Mouse (Mus musculus): Measurements from ENCODE around the gene Cend1. TPM values are rescaled to one million over a fixed set of nuclear protein-coding genes. Genes with fewer than 3 reads are reported as not detected.

The Cend1 gene
- total RNA-seq, 2 experiments from 2014 or later: not detected

DNA sequence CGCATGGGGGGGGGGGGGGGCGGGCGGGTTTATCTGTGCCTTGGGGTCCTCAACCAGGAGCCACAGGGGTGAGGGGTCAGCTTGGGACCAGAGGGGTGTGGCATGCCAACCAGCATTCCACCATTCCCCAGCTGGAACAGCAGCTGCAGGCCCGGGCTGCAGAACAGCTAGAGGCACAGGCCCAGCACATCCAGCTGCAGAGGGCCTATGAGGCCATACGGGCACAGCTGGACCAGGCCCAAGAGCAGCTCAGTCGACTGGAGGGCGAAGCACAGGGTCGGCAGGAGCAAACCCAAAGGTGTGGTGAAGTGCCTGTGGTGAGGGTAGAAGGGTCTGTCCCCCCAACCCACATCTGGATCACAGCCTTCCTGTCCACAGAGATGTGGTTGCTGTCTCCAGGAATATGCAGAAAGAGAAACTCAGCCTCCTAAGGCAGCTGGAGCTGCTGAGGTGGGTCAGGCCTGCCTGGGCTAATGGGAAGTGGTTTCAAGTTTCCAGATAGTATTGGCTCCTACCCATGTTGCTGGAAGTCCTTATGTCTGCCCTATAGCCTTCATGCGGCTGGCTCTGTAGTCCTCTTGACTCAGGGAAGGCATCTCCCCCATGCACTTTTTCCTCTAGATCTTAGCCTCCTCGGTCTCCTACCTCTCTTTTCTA, 36.2 kb upstream of the Cend1 start:
- no peak for ATAC-seq (replicated peaks; ENCODE audit: poor library complexity)

DNA sequence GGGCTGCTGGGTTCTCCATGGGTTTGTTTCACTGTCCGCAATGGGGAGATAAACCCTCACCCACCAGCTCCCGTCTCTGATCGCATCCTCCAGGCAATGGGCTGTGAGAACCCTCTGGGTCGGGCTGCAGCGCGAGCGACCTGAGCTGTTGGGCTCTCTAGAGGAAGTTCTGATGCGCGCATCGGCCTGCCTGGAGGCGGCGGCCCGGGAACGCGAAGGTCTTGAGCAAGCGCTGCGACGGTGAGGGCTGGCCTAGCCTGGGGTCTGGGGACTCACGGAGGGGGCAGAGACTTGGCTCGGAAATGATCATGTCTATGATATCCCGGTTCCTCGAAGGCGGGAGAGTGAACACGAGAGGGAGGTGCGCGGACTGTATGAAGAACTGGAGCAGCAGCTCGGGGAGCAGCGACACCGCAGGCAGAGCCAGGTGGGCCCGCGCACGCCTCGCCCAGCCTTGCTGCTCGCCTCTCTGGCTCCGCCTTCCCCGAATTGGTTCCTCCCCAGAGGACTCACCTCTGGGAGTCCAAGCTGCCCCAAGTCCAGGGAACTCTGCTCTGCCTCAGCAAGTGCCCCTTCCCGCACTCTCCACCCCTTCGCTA, 35.4 kb upstream of the Cend1 start:
- ATAC-seq (replicated peaks; ENCODE audit: poor library complexity): no peak

DNA sequence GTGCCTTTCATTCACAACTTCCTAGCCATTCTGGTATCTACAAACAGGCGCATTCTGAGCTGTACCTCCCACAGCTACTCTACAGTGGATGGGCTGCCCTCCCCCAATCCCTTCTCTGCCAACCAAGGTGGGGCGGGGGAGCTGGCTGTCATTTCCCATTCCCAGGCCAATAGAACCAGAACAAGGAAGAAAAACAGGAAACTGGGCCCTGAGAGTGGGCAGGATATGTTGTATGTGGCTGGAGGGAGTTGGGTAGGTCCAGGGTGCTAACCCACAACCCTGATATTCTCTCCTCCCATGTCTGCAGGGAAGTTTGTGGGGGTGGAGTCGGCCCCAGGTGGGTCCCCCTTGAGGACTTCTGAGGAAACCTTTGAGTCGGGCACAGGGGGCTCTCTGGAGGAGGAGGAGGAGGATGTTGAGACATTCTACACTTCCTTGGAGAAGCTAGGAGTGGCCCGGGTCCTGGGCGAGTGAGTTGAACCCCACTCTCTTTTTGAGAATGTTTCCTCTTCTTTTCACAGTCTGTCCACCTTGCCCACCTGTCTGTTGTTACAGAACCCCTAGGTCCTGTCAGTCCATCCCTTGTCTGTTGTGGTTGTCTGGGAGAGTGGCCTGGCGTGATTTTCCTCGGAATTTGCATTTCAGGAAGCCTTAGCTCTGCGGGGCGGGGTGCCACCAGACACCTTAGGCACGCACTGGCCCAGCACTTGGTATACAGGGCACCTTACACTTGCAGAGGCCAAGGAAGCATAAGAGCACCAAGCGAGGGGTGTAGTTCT, 34.7 kb upstream of the Cend1 start:
- ATAC-seq (replicated peaks; ENCODE audit: poor library complexity): no peak

GRCm38 (mm10) chr7:141462333-141462821, 33.1 kb upstream of the Cend1 start:
- no peak for ATAC-seq (replicated peaks; ENCODE audit: poor library complexity)

- 0 out of 2 replicates have a peak, but pooled peaks have one; percentile 11 for ATAC-seq (replicated peaks; ENCODE audit: poor library complexity)
These were observed 32.4 kb upstream of the Cend1 start for GRCm38 (mm10) chr7:141461521-141462332.

- peak; percentile 40 for ATAC-seq (replicated peaks; ENCODE audit: poor library complexity)
These were observed 31.3 kb upstream of the Cend1 start, which contains the start of gene Cracr2b for GRCm38 (mm10) chr7:141460391-141461113. TSS of gene Cracr2b (plus strand) at chr7:141461094.

- no peak for ATAC-seq (replicated peaks; ENCODE audit: poor library complexity)
These were observed 30.7 kb upstream of the Cend1 start for GRCm38 (mm10) chr7:141460001-141460390.

- no peak for ATAC-seq (replicated peaks; ENCODE audit: poor library complexity)
These were observed 30.0 kb upstream of the Cend1 start for GRCm38 (mm10) chr7:141459301-141459711.

DNA sequence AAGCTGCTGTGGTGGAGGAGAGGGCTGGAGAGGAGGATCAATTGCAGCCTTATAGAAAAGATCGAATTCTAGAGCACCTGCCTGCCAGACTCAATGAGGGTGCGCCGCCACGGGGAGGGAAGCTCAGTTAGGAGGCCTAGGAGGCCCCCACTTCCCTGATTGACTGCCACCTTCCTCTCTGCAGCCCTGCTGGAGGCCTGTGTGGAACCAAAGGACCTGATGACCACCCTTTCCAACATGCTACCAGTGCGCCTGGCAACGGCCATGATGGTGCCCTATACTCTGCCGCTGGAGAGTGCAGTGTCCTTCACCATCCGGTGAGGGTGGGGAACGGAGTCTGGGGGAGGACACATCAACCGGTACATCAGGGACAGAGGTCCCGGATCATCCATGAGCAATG, 29.4 kb upstream of the Cend1 start:
- no peak for ATAC-seq (replicated peaks; ENCODE audit: poor library complexity)

GRCm38 (mm10) chr7:141457986-141458660, 28.8 kb upstream of the Cend1 start:
- peak; percentile 12; the same call in 1 of the 2 replicates for ATAC-seq (replicated peaks; ENCODE audit: poor library complexity)

- no peak for ATAC-seq (replicated peaks; ENCODE audit: poor library complexity)
These were observed 27.9 kb upstream of the Cend1 start for GRCm38 (mm10) chr7:141457236-141457635.

DNA sequence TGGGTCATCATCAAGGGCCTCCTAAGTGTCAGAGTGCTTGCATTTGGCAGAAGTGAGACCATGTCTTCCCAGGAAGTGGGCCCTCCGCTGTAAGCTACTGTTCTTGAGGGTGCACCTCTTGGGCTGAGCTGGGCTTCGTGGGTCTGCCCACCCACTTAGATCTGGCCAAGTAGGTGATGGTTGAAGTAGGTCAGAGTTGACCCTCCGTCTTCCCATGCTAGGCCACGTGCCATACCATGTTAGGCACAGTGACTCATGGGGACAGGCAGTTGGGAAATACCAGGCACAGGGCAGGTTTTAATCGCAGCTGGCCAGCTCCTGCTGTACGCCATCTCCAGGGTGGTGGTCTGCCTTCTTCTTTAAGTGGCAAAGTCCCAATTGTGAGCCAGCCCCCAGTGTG, 27.4 kb upstream of the Cend1 start:
- no peak for ATAC-seq (replicated peaks; ENCODE audit: poor library complexity)

DNA sequence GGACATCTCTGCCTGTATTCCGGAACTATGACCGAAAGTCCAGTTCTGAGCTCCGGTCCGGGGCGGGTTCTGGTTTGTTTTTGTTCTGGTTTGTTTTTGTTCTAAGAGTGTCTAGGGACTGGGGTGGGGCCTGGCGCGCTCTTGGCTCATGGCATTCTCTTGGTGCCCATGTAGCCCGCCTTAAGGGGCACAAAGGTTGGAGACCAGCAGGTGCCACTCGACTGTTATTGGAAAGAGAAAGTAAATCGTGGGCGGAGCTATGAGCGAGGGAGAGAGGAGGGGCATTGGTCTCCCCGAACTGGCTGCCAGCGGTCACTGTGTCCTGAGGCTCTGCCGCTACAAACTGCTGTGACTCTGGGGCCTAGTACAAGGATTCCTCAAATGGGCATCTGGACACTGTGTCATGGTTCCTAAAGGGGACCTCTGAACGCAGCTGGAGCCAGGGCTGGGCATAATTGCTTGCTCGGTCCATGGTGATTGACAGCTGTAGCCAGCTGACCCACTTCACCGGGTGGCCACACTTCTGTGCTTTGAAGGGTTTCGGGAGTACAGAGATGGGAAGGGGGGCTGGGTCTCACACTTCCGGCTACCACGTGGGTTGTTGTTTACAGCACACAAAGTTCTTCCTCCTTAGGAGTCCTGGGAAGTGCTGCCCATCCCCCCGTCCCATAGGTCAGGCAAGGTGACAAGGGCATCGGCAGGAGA, 26.5 kb upstream of the Cend1 start:
- peak; percentile 36 for ATAC-seq (replicated peaks; ENCODE audit: poor library complexity)

GRCm38 (mm10) chr7:141454967-141455551, 25.8 kb upstream of the Cend1 start, which contains the start of gene Pnpla2:
TSS of gene Pnpla2 (plus strand) at chr7:141455198.
- ATAC-seq (replicated peaks; ENCODE audit: poor library complexity): peak; percentile 74

DNA sequence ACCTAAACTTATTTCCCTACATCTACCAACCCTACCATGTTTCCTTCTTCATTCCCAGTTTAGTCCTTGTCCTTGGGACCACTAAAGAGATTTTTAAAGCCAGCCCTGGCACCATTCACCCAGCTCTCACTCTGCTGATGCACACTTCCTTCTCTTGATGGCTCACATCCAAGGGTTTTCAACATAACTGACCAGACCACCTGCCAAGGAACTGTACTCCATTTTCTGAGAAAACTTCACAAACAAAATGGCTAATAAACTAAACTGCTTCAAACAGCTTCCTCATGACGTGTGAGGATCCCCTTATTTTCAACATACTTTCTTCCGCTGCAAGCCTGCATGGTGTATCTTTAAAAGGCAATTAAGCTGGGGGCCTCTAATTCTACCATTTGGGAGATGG, 24.3 kb upstream of the Cend1 start:
- ATAC-seq (replicated peaks; ENCODE audit: poor library complexity): no peak

DNA sequence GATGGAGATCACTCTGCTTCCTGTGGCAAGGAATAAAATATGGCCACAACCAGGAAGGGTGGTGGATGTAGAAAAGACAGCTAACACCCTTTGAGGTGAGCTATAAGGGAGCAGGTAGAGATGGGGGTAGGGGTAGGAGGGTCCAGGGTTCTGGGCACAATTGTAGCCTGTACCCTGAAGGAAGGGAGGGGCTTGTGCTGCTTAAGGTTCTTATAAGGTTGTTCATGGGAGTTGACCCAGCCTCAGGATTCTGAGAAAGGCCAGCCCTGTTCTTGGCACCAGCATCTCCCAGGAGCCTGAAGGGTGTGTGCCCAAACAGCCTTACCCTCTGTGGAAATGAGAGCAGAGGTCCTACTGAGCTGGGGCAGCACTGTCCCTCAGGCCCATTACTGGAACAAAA, 22.6 kb upstream of the Cend1 start:
- ATAC-seq (replicated peaks; ENCODE audit: poor library complexity): no peak

DNA sequence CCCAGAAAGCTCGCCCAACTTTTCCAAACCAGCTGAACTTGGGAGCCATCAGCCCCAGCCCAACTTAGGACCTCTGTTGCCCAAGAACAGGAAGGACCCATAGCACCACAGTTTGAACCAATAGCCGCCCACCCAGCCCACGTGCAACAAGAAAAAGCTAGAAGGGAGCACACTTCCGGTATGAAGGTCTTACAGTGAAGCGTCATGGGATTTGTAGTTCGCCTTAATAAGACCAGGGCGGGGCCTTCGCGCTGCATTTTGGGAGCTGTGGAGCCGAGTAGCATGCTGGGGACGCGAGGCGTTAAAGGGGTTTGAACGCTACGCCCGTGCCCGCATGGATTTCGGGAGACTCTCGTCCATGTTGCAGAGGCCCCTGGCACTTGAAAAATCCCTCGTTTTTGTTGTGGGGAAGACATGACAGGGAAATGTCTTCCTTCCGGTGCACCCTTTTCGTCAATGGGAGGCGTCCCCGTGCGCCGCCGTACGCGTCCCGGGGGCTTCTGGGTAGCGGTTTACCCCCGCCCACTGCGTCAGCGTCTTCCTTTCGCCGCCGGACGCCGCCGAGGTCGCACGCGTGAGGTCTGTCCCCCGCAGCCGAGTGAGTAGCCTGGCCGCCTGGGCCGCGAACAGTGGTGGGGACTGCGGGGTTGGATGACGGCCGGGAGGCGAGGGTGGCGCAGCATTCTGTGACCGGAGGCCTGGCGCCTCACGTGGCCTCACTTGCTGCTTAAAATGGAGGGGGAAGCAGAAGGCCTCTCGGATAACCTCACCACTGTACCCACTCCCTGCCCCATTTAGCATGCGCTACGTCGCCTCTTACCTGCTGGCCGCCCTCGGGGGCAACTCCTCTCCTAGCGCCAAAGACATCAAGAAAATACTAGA, 18.1 kb upstream of the Cend1 start, which contains the start of gene Rplp2:
Gene Rplp2 (plus strand): TSS at position 261 of the 882 bp plus-strand sequence.
- ATAC-seq (replicated peaks; ENCODE audit: poor library complexity): peak; percentile 76
